Mouse (Mus musculus) liver, embryonic 15.5 days (tissue): ENCODE data around the gene Camk1d. TPM values are rescaled to one million over a fixed set of nuclear protein-coding genes. Genes with fewer than 3 reads are reported as not detected.
"Not testable (repeated sequence)": the region's sequence is repeated elsewhere in the genome, so short reads cannot be mapped to it uniquely, and the experiment has no call there.

Experiments used
- ATAC-seq: fragments of 200-750 bp; cut with Nextera tagmentation; 2 replicates; pipeline ENCODE4 v1.8.0; 2017; ENCODE audit warnings: moderate number of reproducible peaks, mild to moderate bottlenecking, moderate library complexity; ENCODE audit not compliant: insufficient read depth
- H3K27ac ChIP-seq: fragments of 300-500 bp; sonication (generic); replicated peaks from 2 replicates; pipeline ENCODE4 v1.5.1; 2015; ENCODE audit warnings: mild to moderate bottlenecking, inconsistent platforms
- H3K27me3 ChIP-seq: fragments of 300-500 bp; sonication (generic); 2 replicates; pipeline ENCODE4 v1.6.1; 2015; ENCODE audit warnings: mild to moderate bottlenecking, inconsistent platforms
- H3K36me3 ChIP-seq: fragments of 300-500 bp; sonication (generic); replicated peaks from 2 replicates; pipeline ENCODE4 v1.6.1; 2015; ENCODE audit warnings: moderate library complexity, mild to moderate bottlenecking, inconsistent platforms
- H3K4me1 ChIP-seq: fragments of 300-500 bp; sonication (generic); replicated peaks from 2 replicates; pipeline ENCODE4 v1.6.1; 2015; ENCODE audit warnings: inconsistent platforms
- H3K4me2 ChIP-seq: fragments of 300-500 bp; sonication (generic); 2 replicates; pipeline ENCODE4 v1.6.1; 2015; ENCODE audit warnings: moderate library complexity, mild to moderate bottlenecking, inconsistent platforms
- H3K4me3 ChIP-seq: fragments of 300-500 bp; sonication (generic); replicated peaks from 2 replicates; pipeline ENCODE4 v1.5.1; 2015; ENCODE audit warnings: mild to moderate bottlenecking, inconsistent platforms
- H3K9ac ChIP-seq: fragments of 300-500 bp; sonication (generic); 2 replicates; pipeline ENCODE4 v1.6.1; 2015; ENCODE audit warnings: moderate library complexity, mild to moderate bottlenecking, inconsistent platforms
- H3K9me3 ChIP-seq: fragments of 300-500 bp; sonication (generic); replicated peaks from 2 replicates; pipeline ENCODE4 v1.6.1; 2016; ENCODE audit warnings: inconsistent platforms
- WGBS: fragments of 180-500 bp; shearing (Covaris S2); methylation state at CpG from one replicate; pipeline ENCODE4 v1.1.7; 2015; ENCODE audit warnings: mixed read lengths; ENCODE audit not compliant: insufficient replicate concordance; 5-methylcytosine and 5-hydroxymethylcytosine counted together
- polyA plus RNA-seq: library from polyadenylated mRNA; unstranded; fragments of >200 nt; fragmentation: Nextera tagmentation; extraction: Ambion mirVana; gene quantifications from 2 replicates; pipeline ENCODE4 v1.2.1, GENCODE M21; 2015

Gene Camk1d
- polyA plus RNA-seq, 1 experiment from 2014 or later = 1.5 TPM

DNA sequence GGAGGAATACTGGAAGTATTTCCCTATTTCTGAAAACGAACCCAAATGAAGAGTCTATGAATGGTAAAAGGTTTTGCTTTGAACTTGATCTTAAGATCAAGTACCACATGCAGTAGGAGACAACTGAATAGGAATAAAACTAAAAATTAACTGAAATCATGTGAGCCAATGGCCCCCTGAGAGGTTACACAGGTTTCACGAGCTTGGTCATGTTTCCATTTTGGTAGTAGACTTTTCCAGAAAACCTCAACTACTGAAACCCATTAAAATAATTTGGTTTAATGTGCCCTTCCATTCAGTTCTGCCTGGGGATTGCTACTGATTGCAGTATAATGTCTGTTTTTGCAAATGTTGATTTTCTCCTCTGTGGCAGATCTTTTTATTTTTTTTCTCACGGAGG is 316.8 kb downstream of the Camk1d start:
- no peak overlapping the region for H3K4me2 ChIP-seq
- no peak overlapping the region for H3K27ac ChIP-seq
- ATAC-seq = no peak
- H3K36me3 ChIP-seq = no peaks in the 10 kb centered on the region
- WGBS = 49% methylated on average over 3 of the region's 3 CpGs
- no peak overlapping the region for H3K4me3 ChIP-seq
- no peaks in the 10 kb centered on the region for H3K9me3 ChIP-seq
- H3K9ac ChIP-seq = no peak overlapping the region
- no peaks in the 10 kb centered on the region for H3K27me3 ChIP-seq
- H3K4me1 ChIP-seq = no peaks in the 10 kb centered on the region

DNA sequence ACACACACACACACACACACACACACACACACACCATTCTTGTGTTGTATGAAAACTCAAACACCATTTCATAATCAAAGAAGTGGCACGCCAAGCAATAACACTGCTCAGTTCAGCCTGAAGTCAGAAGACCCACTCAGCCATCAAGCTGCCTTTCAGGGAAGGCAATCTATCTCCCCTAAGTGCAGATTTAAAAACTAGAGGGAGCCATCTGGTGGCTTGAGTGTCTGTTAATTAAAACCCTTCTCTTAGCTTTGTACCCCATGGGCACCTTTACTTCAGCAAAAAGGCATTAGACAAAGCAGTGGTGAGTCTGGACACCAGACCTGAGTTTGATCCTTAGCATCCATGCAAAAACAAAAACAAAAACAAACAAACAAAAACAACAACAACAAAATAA is 317.9 kb downstream of the Camk1d start:
- H3K27me3 ChIP-seq = no peaks in the 10 kb centered on the region
- 65% methylated on average over 1 of the region's 1 CpGs for WGBS
- H3K27ac ChIP-seq = no peak overlapping the region
- no peaks in the 10 kb centered on the region for H3K4me1 ChIP-seq
- no peak overlapping the region for H3K4me3 ChIP-seq
- no peaks in the 10 kb centered on the region for H3K9me3 ChIP-seq
- no peak for ATAC-seq
- H3K36me3 ChIP-seq = no peaks in the 10 kb centered on the region
- no peak overlapping the region for H3K4me2 ChIP-seq
- H3K9ac ChIP-seq = no peak overlapping the region

DNA sequence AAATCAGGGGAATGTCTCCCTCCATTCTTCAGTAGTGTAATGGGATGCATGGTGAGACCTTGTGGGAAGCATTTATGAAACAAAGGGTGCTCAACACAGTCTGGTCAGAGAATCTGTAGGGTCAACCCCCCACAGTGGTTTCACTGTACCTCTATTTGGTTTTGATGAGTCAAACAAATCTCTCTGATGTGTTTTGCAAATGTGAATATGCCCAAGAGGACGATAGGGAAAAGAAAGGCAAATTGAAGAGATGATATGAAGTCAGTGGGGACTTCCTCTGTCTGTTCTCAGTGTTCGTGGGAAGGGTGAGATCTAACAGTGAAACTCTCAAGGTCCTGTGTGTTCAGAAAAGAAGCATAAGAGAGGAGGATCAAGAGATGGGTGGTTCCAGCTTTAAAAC is 318.4 kb downstream of the Camk1d start:
- Histone ChIP-seq H3K27ac (no peak overlapping the region), H3K9me3 (no peaks in the 10 kb centered on the region), H3K27me3 (no peaks in the 10 kb centered on the region), H3K4me3 (no peak overlapping the region), H3K4me1 (no peaks in the 10 kb centered on the region), H3K4me2 (no peak overlapping the region), H3K9ac (no peak overlapping the region), H3K36me3 (no peaks in the 10 kb centered on the region)
- WGBS = 35% methylated on average over 2 of the region's 2 CpGs
- no peak for ATAC-seq

DNA sequence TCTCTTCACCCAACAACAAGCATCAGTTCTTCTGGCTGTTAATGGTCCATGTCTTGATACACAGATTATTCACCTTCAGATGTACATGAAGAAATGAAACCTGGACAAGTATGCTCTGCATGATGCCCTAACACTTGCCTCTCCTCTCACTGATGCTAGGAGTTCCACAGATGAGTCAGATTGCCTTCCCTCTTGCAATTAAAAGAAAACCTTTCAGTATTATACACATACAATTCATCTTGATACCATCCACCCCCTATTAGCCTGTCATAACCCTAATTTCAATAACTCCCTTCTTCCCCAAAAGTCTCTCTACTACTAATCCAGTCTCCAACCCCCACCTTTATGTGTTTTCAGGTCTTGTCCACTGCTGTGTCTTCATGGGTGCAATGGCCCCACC is 321.4 kb downstream of the Camk1d start:
- ATAC-seq = no peak
- Histone ChIP-seq H3K9me3 (no peaks in the 10 kb centered on the region), H3K27ac (no peak overlapping the region), H3K27me3 (no peaks in the 10 kb centered on the region), H3K36me3 (no peaks in the 10 kb centered on the region), H3K4me2 (no peak overlapping the region), H3K9ac (no peak overlapping the region), H3K4me1 (no peaks in the 10 kb centered on the region), H3K4me3 (no peak overlapping the region)

DNA sequence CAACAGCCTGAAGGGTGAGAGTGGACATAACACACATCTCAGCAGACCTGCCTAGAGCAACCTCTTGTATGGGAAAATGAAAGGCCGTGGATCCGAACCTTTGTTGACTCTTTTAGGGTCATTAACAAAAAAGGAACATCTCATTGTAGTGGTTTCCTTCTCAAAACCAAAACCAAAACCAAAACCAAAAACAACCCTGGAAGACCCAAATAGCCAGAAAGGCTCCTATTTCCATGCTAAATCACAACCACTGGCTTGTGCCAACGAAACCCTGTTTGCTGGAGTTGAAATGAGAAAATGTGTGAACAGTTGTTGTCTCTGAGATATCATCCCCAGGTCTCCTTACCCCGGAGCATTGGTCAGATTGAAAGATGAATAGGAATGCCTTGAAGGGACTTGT is 321.8 kb downstream of the Camk1d start:
- ATAC-seq = no peak
- Histone ChIP-seq H3K27me3 (no peaks in the 10 kb centered on the region), H3K4me3 (no peak overlapping the region), H3K4me2 (no peak overlapping the region), H3K36me3 (no peaks in the 10 kb centered on the region), H3K27ac (no peak overlapping the region), H3K4me1 (no peaks in the 10 kb centered on the region), H3K9me3 (no peaks in the 10 kb centered on the region), H3K9ac (no peak overlapping the region)
- WGBS = 56% methylated on average over 4 of the region's 4 CpGs

DNA sequence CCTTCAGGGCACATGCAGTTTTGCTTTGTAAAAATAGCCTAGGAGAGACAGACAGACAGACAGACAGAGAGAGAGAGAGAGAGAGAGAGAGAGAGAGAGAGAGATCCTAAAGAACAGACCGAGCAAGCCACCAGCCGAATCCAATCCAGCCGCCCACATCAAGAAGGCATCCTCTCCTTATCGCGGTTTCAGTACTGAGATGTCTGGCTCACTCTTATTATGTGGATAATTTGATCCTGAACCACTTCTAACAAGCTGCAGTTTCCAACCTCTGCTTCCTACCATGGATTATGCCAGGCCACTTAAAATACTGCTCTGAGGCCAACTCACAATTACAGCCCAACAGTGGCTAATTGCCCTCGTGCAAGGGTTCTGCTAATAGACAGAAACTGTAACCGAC is 325.9 kb downstream of the Camk1d start:
- Histone ChIP-seq H3K9ac (no peak overlapping the region), H3K27me3 (no peaks in the 10 kb centered on the region)
- 79% methylated on average over 7 of the region's 7 CpGs for WGBS

DNA sequence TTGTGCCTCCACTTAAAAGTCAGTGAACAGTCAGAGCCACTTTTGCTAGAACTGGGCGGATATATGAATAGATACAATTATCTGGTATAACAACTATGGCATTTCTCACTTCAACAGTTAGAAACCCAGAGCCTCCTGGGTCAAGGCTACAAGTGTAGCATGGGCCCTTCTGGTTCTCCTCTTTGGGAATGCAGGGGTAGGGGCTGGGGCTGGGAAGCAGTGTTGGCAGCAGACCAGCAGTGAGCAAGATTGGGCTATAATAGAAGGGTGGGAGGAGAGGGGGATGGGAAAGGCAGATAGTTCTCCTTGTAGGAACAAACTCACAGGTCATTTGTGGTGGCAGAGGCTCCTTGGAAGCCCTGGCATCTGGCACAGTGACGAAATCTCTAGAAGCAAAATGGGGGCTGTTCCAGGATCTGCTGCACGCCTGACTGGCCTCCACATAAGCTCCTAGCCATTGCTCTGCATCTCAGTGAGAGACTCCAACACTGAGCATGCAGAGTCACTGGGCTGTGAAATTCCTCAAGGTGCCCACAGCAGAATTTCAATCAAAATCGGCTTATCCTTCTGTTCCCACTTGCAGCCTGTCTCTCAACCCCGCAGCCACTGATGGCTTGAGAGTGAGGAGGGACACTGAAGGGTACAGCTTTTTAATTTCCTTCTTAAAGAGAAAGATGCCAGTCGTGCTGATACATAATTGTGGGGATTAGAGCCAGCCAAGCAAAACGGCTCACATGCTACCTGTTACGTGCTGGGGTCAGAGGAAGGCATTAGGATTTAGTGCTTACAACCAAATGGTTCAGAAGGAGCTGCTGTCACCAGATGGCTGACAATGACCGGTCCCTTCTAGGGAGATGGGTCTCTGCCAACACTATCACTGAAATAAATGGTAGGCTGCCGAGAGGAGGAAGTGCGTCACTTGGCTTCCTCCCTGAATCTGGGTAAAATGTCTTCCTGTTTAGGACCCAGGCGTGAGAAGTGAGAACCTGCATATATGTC is 332.3 kb downstream of the Camk1d start:
- Histone ChIP-seq H3K9ac (no peak overlapping the region), H3K27ac (no peak overlapping the region)
- 44% methylated on average over 12 of the region's 12 CpGs for WGBS

More for the DNA sequence above, 325.9 kb downstream of the Camk1d start:
- H3K36me3 ChIP-seq = no peaks in the 10 kb centered on the region
- no peak overlapping the region for H3K27ac ChIP-seq
- no peaks in the 10 kb centered on the region for H3K9me3 ChIP-seq
- no peaks in the 10 kb centered on the region for H3K4me1 ChIP-seq
- ATAC-seq = no peak
- H3K4me2 ChIP-seq = no peak overlapping the region
- no peak overlapping the region for H3K4me3 ChIP-seq

DNA sequence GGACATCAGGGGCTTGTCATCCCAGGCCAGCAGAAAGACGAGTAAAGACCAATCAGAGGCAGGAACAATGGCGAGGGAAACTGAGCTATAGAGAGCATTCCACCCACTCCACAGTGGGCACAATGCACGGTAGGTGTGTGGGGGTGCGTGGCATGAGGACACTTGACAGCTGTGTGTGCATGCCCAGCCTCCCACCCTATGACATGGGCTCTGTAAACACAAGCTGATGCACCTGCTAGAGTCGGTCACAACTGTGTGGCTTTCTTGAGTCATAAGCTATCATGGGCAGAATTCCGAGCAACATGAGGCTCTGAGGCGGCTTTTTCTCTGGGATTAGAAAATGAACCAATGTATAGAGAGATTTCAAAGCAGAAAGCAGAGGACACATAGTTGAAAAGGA is 333.3 kb downstream of the Camk1d start:
- no peaks in the 10 kb centered on the region for H3K27me3 ChIP-seq
- H3K4me3 ChIP-seq = no peak overlapping the region
- no peaks in the 10 kb centered on the region for H3K36me3 ChIP-seq
- H3K9ac ChIP-seq = no peak overlapping the region
- no peak for ATAC-seq
- H3K4me1 ChIP-seq = no peaks in the 10 kb centered on the region
- no peaks in the 10 kb centered on the region for H3K9me3 ChIP-seq
- H3K4me2 ChIP-seq = no peak overlapping the region
- WGBS = 60% methylated on average over 7 of the region's 7 CpGs
- H3K27ac ChIP-seq = no peak overlapping the region

More for the DNA sequence above, 332.3 kb downstream of the Camk1d start:
- no peak overlapping the region for H3K4me2 ChIP-seq
- H3K9me3 ChIP-seq = no peaks in the 10 kb centered on the region
- no peak for ATAC-seq
- no peak overlapping the region for H3K4me3 ChIP-seq
- H3K36me3 ChIP-seq = no peaks in the 10 kb centered on the region
- H3K4me1 ChIP-seq = no peaks in the 10 kb centered on the region
- H3K27me3 ChIP-seq = no peaks in the 10 kb centered on the region

DNA sequence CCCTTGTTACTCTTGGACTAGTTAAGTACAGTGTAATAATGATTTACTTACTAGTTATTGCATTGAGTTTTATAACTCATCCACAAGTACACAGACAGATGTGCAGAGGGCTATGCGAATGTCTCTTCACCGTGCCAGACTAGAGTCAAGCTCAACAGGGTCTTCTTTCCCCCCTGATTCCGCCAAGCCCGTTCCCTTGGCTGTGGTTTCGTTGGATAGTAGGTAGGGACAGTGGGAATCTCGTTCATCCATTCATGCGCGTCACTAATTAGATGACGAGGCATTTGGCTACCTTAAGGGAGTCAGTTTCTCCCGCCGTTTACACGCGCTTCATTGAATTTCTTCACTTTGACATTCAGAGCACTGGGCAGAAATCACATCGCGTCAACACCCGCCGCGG is 335.4 kb downstream of the Camk1d start:
- 45% methylated on average over 18 of the region's 18 CpGs for WGBS

DNA sequence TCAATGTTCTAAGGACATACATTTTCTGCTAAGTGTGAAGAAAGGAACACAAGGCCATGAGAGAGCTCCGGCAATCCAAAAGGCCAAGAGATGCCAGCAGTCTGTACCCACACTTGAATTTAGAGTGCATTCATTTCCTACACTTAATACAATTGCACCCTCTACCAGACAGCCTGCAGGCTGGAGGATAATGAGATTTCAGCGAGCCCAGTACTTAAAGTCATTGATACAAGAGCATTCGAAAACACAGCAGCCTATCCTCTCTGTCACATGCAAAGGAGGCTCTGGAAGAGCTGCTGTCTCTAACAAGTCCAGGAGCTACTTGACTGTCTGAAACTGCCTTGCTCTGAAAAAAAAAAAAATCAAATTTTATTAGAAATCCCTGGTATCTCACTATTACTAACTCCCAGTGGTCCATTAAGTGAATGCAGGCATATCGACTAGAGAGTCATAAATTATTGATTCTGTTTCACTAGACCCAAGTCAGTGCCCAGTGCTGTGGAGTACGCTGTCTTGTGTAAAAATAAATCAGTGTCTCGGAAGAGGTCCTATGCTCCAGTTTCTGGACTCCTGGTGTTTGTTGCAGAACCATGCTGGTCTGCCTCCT is 336.1 kb downstream of the Camk1d start:
- WGBS = 61% methylated on average over 6 of the region's 6 CpGs

More for the DNA sequence above, 335.4 kb downstream of the Camk1d start:
- H3K27me3 ChIP-seq, H3K9me3 ChIP-seq, H3K36me3 ChIP-seq, H3K4me2 ChIP-seq, H3K4me3 ChIP-seq, H3K4me1 ChIP-seq, H3K9ac ChIP-seq, ATAC-seq, H3K27ac ChIP-seq: not testable (repeated sequence)

DNA sequence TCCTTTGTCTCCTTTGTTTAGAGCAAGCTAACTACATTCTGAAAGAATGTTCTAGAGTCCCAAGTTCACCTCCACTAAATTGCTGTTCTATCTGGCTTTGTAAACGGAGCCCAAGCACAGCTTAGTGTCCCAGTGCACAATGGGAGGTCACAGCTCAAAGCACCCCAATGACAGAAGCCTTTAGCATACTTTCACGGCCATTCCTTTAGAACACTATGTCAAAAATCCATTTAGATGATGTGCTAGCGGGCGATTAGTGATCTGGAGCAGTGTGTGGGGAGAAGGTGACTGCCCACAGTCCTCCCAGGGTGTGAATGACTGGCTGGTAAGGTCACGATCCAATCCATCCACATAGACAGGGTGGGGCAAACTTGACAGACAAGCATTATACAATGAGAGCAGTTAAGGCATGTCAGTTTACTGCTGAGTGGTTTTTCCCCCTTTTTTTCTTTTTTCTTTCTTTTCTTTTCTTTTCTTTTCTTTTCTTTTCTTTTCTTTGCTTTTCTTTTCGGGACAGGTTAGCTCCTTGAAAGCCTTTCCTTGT is 341.4 kb downstream of the Camk1d start:
- Histone ChIP-seq H3K4me3 (no peak overlapping the region), H3K36me3 (no peaks in the 10 kb centered on the region), H3K9ac (no peak overlapping the region), H3K9me3 (no peaks in the 10 kb centered on the region), H3K4me2 (no peak overlapping the region), H3K27ac (no peak overlapping the region), H3K4me1 (no peaks in the 10 kb centered on the region), H3K27me3 (no peaks in the 10 kb centered on the region)
- ATAC-seq = no peak
- WGBS = 44% methylated on average over 6 of the region's 6 CpGs

More for the DNA sequence above, 336.1 kb downstream of the Camk1d start:
- Histone ChIP-seq H3K36me3 (no peaks in the 10 kb centered on the region), H3K4me1 (no peaks in the 10 kb centered on the region), H3K27ac (no peak overlapping the region), H3K9me3 (no peaks in the 10 kb centered on the region), H3K9ac (no peak overlapping the region), H3K4me2 (no peak overlapping the region), H3K4me3 (no peak overlapping the region), H3K27me3 (no peaks in the 10 kb centered on the region)
- ATAC-seq = no peak
